Mouse (Mus musculus) frontal cortex, postnatal 10 days (tissue): ENCODE measurements around the gene Dmrta2.

ENCODE experiments used
- DNase-seq, 2 experiments: peaks; one replicate each; pipeline ENCODE4 v3.0.0; 2022; ENCODE audit warnings: low spot score in 2 of 2, mixed read lengths in 1 of 2

Gene Dmrta2

DNA sequence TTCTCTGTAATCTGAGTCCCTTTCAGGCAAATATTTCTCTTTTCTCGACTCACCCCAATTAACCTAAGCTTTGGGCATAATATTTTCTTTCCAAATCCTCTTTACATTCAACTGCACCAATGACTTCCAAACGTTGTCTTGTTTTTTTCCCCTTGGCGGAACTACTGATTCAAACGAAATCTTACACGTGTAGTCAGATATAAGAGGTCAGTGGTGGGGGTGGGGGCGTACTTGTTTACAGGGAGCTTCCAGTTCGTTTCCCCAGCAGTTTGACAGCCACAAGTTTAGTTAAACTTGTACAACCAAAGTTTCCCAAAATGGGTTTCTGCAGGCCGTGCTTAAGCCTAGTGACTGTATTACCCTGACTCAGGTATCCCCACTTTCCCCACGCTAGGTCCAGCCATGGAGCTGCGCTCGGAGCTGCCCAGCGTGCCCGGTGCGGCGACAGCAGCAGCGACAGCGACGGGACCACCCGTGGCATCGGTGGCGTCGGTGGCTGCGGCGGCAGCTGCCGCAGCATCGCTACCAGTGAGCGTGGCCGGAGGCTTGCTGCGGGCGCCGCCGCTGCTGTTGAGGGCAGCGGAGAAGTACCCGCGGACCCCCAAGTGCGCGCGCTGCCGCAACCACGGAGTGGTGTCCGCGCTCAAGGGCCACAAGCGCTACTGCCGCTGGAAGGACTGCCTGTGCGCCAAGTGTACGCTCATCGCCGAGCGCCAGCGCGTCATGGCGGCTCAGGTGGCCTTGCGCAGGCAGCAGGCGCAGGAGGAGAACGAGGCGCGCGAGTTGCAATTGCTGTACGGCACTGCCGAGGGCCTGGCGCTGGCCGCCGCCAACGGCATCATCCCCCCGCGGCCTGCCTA, 1.8 kb downstream of the Dmrta2 start:
- peak in 1 of 2 experiments; percentile 25 for DNase-seq

DNA sequence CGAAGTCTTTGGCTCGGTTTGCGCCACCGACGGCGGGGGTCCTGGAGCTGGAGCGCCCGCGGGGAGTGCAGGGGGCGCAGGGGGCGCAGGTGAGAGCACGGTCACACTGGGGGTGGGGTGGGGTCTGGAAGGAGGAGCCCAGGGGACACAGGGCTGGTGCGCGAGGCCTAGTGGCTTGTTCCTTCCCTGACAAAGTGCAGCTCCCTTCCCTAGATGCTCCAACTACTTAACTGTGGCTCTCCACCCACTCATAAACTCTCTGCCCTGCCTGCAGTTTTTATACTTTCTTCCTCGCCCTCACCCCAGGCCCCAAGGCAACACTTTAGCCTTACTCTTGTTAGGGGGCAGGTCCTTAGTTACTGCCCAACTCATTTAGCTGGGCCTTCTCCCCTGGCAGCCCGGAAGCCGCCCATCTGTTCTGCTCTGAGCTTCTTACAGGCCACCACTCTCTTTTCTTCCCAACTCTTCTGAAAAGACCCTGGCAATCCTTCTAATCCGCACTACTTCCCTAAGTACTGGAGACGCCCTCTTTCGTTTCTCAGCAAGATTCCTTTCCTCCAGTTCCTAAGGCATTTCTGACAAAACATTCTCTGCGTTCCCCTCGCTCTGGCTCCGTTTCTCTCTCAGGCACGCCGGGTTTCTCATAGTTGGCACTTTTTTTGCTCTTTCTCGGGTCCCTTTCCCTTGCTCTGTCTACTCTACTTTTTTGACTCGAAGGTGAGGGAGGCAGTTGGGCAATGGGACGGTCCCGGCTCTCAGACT, 2.6 kb downstream of the Dmrta2 start:
- DNase-seq: peak in 1 of 2 experiments; percentile 15

DNA sequence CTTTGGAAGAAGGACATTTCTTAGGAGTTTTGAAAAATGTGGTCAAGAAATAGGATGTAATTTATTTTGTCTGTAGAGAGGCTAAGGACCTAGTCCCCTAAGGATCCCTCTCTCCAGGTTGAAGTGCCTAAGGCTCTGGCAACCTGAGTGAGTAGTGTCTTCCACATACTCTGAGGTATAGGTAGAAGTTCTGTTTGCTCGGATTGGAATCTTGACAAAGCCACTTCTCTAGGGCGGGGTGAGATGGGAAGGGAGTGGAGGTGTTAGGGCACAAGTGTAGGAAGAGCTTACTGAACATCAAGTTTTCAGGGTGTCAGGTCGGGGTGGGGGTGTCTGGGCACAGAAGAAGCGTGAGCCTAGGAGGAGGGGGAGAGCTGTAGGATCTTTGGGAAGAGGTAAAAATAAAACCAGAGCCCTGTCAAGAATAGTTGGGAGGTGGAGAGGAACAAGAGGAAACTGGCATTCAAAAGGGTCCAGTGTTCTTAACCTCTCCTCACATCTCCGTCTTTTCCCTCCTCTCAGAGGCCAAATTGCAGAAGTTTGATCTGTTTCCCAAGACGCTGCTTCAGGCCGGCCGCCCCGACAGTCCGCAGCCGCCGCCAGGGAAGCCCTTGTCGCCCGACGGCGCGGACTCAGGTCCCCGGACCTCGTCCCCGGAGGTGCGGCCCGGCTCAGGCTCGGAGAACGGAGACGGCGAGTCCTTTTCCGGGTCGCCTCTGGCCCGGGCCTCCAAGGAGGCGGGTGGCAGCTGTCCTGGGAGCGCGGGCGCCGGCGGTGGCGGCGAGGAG, 3.4 kb downstream of the Dmrta2 start:
- no peak for DNase-seq

DNA sequence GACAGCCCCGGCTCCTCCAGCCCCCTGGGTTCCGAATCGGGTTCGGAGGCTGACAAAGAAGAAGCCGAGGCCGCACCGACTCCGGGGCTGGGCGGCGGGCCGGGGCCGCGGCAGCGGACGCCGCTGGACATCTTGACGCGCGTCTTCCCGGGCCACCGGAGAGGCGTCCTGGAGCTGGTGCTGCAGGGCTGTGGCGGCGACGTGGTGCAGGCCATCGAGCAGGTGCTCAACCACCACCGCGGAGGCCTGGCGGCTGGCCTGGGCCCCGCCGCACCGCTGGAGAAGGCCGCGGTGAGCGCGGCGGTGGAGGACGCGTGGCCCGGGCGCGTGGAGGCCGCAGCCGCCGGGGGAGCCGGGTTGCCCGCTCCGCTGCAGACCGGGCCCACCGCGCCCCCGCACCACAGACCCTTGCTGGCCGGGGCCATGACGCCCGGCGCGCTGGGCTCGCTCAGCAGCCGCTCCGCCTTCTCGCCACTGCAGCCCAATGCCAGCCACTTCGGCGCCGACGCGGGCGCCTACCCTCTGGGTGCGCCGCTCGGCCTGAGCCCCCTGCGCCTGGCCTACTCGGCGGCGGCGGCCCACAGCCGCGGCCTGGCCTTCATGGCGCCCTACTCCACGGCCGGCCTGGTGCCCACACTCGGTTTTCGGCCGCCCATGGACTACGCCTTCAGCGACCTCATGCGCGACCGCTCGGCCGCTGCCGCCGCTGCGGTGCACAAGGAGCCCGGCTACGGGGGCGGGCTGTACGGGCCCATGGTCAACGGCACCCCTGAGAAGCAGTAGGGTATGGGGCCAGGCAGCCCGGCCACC, 4.2 kb downstream of the Dmrta2 start:
- DNase-seq: no peak

DNA sequence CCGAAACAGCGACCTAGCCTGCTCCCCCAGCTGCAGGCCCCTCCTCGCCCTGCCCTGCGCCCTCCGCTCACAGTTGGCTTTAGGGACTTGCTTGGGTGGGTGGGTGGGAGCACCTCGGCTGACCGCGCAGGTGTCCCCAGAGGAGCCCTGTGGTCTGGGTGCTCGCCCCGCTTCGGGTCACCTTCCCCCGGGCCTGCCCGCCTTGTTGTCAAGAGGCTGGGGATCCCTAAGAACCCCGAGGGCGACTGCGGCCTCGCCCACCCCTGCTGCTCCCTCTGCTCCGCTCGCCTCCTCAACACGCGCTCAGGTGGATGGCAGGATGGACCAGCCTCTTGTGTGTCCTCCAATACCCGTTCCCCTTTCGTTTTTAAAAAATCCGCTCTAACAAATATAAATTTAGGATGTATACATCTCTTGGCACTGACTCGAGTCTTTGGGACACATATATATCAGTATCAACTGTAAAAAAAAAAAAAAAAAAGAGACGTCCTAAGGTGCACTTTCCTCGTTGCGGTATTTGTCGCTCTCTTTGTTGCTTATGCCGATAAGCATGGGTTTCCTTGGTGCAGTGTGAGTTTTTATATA, 4.9 kb downstream of the Dmrta2 start:
- DNase-seq: no peak

DNA sequence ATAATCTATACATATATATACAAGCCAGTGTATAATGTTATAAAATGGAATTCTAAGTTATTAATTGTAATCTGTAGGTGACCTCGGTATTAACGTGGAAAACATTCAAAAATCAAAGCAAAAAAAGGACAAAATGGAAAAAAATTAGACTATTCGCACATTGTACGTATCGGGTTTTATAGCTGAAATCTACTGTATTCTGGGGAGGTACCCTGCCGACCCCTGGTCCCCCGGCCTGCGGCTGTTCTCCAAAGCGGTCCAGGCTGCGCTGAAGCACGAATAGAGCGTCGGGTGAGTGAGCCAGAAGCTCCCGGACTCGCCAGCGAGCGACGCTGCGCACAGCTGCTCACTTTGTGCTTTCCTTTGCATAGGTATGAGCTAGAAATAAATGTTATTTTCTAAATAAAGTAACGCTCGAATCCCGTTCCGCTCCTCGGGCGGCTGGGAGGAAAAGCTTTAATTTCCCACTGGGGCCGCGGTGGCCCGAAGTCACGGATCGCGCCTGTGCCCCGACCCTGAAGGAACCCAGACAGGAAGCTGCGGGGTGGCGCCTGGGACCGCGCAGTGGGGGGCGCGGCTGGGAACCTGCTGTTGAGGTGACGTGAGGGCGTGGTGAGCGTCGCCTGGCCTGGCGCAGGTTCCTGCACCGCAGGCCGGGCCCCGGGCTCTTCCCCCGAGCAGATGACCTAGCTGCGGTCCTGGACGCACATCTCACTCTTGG, 5.6 kb downstream of the Dmrta2 start:
- DNase-seq: peak in 1 of 2 experiments; percentile 25

DNA sequence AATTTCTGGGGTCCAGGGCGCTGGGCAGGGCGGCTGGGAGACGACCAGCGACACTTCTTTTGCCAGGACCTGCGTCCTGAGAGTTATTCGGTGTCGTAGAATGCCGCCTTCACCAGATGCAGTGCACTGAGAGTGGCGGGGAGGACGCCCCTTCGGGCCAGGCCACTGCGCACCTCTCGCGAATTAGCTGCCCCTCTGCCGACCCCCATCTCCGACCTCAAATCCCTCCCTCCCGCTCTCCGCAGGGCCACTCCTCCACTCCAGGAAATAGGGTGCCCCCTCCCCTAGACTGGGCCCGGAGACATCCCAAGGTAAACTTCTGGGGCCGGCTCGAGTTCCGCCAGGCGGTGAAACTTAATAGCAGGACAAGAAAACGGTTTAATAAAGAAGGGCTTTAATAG, 6.2 kb downstream of the Dmrta2 start:
- DNase-seq: peak in 1 of 2 experiments; percentile 10

DNA sequence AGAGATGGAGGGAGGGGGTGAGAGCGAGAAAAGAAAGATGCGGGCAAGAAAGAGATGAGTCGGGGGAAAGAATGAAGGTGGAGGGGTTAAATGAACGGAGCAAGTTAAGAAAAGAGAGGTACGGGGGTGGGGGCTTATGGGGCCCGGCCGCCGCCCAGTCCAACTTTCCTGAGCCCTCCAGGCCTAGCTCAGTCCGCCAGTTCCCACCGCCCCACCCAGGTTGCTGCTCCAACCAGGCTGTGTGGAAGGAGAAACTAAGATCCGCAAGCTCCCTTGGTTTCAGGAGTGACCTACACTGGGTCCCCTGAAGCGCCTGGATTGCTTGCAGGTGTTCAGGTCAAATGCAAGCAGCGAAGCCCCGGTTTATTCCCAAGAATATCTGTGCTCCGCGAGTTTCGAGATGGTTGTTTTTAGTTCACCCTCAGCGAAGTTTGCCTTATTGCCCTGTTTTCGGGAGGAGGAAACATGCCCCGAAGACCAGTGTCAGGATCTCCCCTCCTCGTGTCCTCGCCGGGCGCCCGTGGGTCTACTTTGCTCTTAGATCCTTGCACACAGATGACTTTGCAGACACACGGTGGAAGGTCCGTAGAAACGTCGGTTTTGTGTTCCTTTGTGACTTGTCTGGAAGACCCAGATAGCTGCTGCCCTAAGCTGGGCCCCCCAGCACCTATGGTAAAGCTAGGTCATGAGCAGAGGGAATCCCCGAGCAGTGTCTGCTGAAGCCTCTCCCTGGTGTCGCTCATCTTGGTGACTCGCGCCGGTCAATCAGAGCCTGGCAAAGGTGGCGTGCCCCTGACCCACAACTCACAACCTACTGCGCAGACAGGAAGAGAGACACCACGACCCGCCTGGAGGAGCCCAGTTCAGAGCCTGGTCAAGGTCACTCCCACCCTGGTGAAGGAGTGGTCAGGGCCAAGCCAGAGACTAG, 6.9 kb downstream of the Dmrta2 start:
- DNase-seq: no peak

DNA sequence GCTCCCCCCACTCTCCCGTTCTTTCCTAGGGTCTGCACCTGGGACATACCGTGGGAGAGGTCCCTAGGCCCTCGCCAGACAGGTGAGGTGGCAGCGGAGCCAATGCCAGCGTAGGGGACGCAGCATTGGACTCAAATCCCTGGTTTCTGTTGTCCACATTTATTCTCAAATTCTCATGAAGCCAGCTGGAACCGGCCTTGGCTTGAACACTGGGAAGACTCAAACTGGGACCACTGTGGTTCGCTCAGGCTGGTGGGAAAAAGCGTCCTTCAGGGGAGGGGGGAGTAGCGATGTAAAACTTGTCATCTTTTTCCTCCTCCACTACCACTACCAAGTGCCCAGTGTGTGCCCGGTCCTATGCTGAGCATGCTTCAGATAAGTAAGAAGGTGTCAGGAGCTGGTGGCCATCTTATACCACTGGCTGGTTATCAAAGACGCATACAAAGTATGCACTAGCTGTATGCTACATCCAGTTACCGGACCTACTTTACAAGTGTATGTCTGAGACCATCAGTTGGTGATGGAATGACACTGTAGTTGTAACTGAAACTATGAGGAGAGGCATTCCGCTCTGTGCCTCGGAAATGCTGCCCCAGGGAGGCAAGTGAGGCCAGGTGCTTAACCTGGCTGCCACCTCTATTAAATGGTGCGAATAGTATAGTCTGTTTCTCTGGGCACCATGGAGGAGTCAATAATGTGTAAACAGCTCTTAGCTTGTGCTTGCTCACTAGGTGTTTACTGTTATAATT, 7.7 kb downstream of the Dmrta2 start:
- no peak for DNase-seq

DNA sequence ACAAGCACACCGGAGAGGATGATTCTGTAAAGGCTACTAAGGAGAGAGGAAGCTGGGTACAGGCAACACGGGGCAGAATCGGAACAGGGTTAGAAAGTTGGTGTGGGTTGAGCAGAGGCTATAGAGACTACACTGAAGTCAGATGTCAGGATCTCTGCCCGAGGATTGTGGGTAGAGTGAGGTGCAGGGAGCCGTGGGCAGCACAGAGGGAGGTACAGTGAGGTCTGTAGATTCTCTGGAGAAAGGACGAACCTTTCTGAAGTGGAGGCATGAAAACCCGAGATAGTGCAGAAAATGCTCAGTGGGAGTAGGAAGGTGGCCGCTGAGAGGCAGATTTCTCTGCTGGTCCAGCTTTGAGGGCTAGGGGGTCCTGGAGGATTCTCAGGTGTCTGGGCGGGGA, 8.4 kb downstream of the Dmrta2 start:
- DNase-seq: no peak

DNA sequence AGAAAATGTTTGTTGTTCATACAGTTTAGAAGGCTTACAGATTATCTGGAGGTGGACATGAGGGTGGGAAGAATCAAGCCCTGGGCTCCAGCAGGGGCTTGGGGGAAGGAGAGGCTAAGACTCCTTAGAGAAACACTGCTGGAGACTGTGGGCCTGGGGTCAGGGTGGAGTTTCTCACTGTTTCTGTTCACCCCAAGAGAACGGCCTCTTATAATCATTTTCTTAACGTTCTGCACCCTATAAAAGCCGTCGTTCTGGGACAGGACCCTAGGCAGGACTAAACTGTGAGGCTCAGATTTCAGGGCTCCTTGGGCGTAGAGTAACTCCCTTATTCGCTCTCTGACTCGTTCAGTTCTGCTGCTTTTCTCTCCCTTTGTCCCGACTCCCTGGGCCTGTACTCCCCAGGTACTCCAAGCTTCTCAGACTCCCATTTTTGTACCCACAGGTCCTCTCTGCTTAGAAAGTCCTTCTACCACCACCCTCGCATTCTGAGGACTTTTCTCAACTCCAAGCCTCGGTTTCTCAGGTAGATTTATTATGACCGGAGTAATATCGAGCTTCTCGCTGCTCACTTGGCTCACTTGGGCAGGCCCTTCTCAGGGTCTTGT, 9.0 kb downstream of the Dmrta2 start:
- no peak for DNase-seq

DNA sequence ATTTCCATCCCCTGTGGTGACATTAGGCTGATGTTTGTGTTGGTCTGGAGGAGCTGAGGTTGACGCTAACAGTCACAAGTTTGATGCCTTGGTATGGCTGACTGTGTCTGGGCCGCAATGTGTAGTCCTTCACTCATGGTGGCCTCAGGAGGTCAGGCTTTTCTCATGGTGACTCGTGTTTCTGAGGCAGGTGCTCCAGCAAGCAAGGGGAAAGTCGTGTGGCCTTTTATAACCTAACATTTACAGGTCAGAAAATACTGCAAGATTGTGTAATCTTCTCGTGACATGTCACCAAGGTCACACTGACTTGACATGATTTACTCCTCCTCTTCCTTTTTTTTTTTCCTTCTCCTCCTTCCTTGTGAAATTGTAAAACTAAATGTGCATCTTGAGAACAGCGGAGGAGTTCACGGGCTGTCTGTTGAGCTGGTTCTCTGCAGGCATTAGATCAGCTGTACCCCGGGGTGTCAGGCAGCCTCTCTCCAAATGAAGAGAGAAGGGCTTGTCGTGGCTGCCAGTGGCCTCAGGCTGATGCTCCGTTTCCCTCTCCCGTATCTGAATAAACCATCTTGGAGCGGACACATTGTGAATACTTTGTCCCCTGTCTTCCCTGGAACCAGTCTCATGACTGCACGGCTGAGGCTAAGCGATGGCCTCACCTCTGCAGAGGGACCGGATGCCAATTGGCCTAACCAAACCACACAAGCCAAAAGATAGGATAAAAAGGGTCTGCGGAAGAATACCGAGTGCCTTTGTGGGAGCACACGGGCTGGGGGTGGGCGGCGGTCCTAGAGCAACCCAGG, 9.9 kb downstream of the Dmrta2 start:
- DNase-seq: no peak

DNA sequence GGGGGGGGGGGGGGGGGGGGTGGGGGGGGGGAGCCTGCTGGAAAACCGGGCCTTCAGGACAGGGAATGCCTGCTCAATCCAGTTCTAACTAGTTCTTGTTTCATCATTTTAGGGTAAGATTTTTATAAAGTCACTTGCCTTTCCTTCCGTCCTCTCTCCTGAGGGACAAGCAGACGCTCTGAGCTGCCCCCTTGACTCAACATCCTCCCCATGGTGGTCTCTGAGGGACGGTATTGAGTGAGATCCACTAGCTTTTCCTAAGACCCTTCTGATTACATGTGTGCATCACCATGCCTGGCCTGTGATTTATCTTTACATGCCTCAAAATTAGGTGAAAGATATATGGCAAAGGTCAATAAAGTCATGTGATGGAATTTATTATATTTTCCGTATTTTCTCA, 10.6 kb downstream of the Dmrta2 start:
- DNase-seq: no peak

DNA sequence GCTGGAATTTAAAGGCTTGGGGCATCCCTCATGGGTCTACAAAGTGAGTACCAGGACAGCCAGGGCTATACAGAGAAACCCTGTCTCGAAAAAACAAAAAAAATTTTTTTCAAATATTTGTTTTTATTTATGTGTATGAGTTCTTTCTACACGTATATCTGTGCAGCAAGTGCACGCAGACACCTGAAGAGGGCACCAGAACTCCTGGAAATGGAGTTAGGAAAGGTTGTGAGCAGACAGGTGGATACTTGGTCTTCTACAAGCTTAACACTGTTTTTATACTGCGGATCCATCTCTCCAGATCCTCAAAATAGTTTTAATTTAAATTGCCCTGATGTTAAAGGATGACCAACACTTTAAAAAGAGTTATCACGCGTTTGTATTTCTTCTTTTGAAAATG, 11.4 kb downstream of the Dmrta2 start:
- no peak for DNase-seq

DNA sequence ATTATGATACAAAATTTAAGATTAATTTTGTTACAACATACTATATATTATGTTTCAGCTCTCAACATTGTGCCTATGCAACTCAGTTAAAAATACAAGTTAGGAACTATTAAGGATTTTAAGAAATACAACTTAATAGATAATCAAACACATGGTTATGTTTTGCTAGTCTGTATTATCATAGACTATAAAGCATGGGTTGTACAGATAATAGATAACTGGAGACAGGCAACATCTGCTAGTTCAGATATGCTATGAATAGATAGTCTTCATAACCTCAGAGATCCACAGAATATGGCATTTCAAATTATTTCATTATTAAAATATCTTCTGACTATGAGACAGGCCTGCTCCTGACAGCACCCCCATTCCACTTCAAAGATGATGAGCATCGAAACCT, 28.2 kb downstream of the Dmrta2 start:
- DNase-seq: no peak

DNA sequence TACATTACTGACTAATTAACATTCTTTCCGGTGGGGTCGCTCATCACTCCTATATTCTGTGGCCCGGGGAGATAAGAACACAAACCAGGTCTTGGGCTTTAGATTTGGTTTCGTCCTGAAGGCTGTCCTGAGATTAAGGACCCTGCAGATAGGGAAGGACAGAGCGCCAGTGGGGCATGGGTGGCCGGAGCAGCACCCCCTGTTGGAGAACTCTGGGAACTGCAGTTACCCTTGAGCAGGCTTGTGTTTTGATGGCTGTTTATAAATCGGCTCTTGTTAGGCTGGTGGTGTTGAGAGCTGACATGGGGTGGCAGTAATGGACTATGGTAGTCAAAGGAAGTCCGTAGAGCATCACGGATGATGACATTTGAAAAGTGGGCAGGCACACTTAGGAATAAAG, 41.3 kb downstream of the Dmrta2 start:
- DNase-seq: no peak

DNA sequence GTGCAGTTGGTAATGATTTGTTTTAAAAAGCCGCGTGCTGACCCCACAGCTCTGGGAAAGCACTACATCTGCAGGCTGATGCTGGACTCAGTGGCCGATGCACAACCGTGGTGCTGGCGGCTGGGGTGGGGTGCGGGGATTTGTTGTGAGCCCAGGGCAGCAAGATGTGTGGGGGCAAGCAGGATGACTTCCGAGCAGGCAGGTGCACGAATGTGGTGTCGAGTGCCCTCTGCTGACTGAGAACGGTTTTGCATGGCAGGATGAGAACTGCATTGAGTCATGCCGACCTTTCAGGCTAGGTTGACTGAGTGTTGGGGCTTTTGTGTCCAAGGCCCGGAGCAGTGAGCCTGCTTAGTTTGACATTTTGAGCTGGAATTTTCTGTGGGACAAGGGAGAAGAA, 42.4 kb downstream of the Dmrta2 start:
- DNase-seq: peak; percentile 48 to 77
